Mouse (Mus musculus) spleen, adult 2 months (tissue): ENCODE measurements around the gene Adamts18. TPM values are rescaled to one million over a fixed set of nuclear protein-coding genes. Genes with fewer than 3 reads are reported as not detected.

Source experiments
- DNase-seq, 2 experiments: peaks; one replicate each; pipeline versions ENCODE4 v3.0.0 to v3.0.0-alpha.2; 2012 to 2021; ENCODE audit warnings: low spot score in 2 of 2, low read depth in 1 of 2
- H3K27ac ChIP-seq: fragments of 200-500 bp; 2 replicates; pipeline ENCODE4 v1.5.1; 2012; ENCODE audit warnings: low read length, inconsistent platforms; ENCODE audit not compliant: insufficient read depth
- H3K27me3 ChIP-seq: fragments of 200-500 bp; 2 replicates; pipeline ENCODE4 v1.6.1; 2012; ENCODE audit warnings: mild to moderate bottlenecking, moderate library complexity, low read length, inconsistent platforms; ENCODE audit not compliant: control insufficient read depth, insufficient read depth
- H3K36me3 ChIP-seq: fragments of 200-500 bp; 2 replicates; pipeline ENCODE4 v1.6.1; 2012; ENCODE audit warnings: mild to moderate bottlenecking, low read length, inconsistent platforms; ENCODE audit not compliant: control insufficient read depth, insufficient read depth
- H3K4me1 ChIP-seq: fragments of 200-500 bp; 2 replicates; pipeline ENCODE4 v1.6.1; 2011; ENCODE audit warnings: inconsistent platforms; ENCODE audit not compliant: control insufficient read depth, insufficient read depth, insufficient read length
- H3K4me3 ChIP-seq: fragments of 200-500 bp; 2 replicates; pipeline ENCODE4 v1.5.1; 2011; ENCODE audit warnings: mild to moderate bottlenecking, inconsistent platforms; ENCODE audit not compliant: insufficient read depth, insufficient read length; ENCODE audit errors: extremely low read depth
- CTCF ChIP-seq: fragments of 200-500 bp; IDR thresholded peaks from 2 replicates; pipeline ENCODE4 v1.5.1; 2011; ENCODE audit warnings: mild to moderate bottlenecking, inconsistent platforms; ENCODE audit not compliant: insufficient read depth, insufficient read length, insufficient replicate concordance; ENCODE audit errors: extremely low read depth
- POLR2A ChIP-seq: fragments of 200-500 bp; IDR thresholded peaks from 2 replicates; pipeline ENCODE4 v1.6.1; 2011; ENCODE audit warnings: low read depth, low read length, inconsistent platforms
- WGBS: fragments of 180-500 bp; shearing (Covaris S2); methylation state at CpG from one replicate; pipeline ENCODE4 v1.1.7; 2018; 5-methylcytosine and 5-hydroxymethylcytosine counted together
- polyA plus RNA-seq: library from polyadenylated mRNA; depleted of rRNA; stranded (reverse); fragments of >200 nt; gene quantifications from 2 replicates; pipeline ENCODE4 v1.2.3, GENCODE M21; 2012

The Adamts18 gene
- polyA plus RNA-seq, 1 experiment: not detected

GRCm38 (mm10) chr8:113791856-113792255, 56.7 kb downstream of the Adamts18 start:
- no peaks in the 10 kb centered on the region for H3K27me3 ChIP-seq
- TF ChIP-seq CTCF (no peak), POLR2A (no peak)
- WGBS: no CpG with 5 or more reads among the region's 13 CpGs
- H3K4me1 ChIP-seq: no peaks in the 10 kb centered on the region
- no peak overlapping the region for H3K27ac ChIP-seq
- no peaks in the 10 kb centered on the region for H3K36me3 ChIP-seq
- no peak for DNase-seq
- H3K4me3 ChIP-seq: no peak overlapping the region

- Histone ChIP-seq H3K4me3 (no peak overlapping the region), H3K36me3 (no peaks in the 10 kb centered on the region), H3K27me3 (no peaks in the 10 kb centered on the region), H3K27ac (no peak overlapping the region), H3K4me1 (no peaks in the 10 kb centered on the region)
- no peak for DNase-seq
- no CpG with 5 or more reads among the region's 3 CpGs for WGBS
- no peak for TF ChIP-seq CTCF
- no peak for TF ChIP-seq POLR2A
Observed at GRCm38 (mm10) chr8:113791061-113791460, 57.5 kb downstream of the Adamts18 start.

- TF ChIP-seq POLR2A (no peak), CTCF (no peak)
- H3K36me3 ChIP-seq: no peaks in the 10 kb centered on the region
- no peak for DNase-seq
- WGBS: no CpG with 5 or more reads among the region's 3 CpGs
- H3K27ac ChIP-seq: no peak overlapping the region
- H3K4me1 ChIP-seq: no peaks in the 10 kb centered on the region
- no peak overlapping the region for H3K4me3 ChIP-seq
- no peaks in the 10 kb centered on the region for H3K27me3 ChIP-seq
Observed at GRCm38 (mm10) chr8:113783711-113784110, 64.8 kb downstream of the Adamts18 start.

GRCm38 (mm10) chr8:113781554-113781953, 67.0 kb downstream of the Adamts18 start:
- Histone ChIP-seq H3K27ac (no peak overlapping the region), H3K27me3 (no peaks in the 10 kb centered on the region), H3K4me3 (no peak overlapping the region), H3K36me3 (no peaks in the 10 kb centered on the region), H3K4me1 (no peaks in the 10 kb centered on the region)
- no peak for DNase-seq
- TF ChIP-seq CTCF (no peak), POLR2A (no peak)
- 54% methylated on average over 2 of the region's 2 CpGs for WGBS

GRCm38 (mm10) chr8:113775361-113775760, 73.2 kb downstream of the Adamts18 start:
- no peak for TF ChIP-seq POLR2A
- TF ChIP-seq CTCF: no peak
- Histone ChIP-seq H3K4me1 (no peaks in the 10 kb centered on the region), H3K27me3 (no peaks in the 10 kb centered on the region), H3K36me3 (no peaks in the 10 kb centered on the region), H3K27ac (no peak overlapping the region), H3K4me3 (no peak overlapping the region)
- 76% methylated on average over 6 of the region's 6 CpGs for WGBS
- DNase-seq: no peak

- no peak overlapping the region for H3K4me3 ChIP-seq
- DNase-seq: no peak
- H3K27ac ChIP-seq: no peak overlapping the region
- no peaks in the 10 kb centered on the region for H3K36me3 ChIP-seq
- no peaks in the 10 kb centered on the region for H3K27me3 ChIP-seq
- TF ChIP-seq CTCF: no peak
- TF ChIP-seq POLR2A: no peak
- no peaks in the 10 kb centered on the region for H3K4me1 ChIP-seq
- 88% methylated on average over 8 of the region's 8 CpGs for WGBS
Observed at GRCm38 (mm10) chr8:113768861-113769410, 79.6 kb downstream of the Adamts18 start.

GRCm38 (mm10) chr8:113765121-113765520, 83.4 kb downstream of the Adamts18 start:
- Histone ChIP-seq H3K27me3 (no peaks in the 10 kb centered on the region), H3K27ac (no peak overlapping the region), H3K4me3 (no peak overlapping the region), H3K4me1 (no peaks in the 10 kb centered on the region), H3K36me3 (no peaks in the 10 kb centered on the region)
- 90% methylated on average over 4 of the region's 4 CpGs for WGBS
- DNase-seq: no peak
- TF ChIP-seq CTCF: no peak
- no peak for TF ChIP-seq POLR2A
